46 mouse cellular contexts compared by ENCODE assay signal in genomic region chr3:109134036-109134435, GRCm38 (mm10). TPM values are rescaled to one million over a fixed set of nuclear protein-coding genes. Genes with fewer than 3 reads are reported as not detected.
"Had no signal": no experiment of that assay in that cellular context is flagged by ENCODE, and none has a peak within 500 bp of the region (broad histone marks: within the 10 kb centered on the region; RNA-seq: fewer than 3 reads in every experiment).

No protein-coding gene starts in this region.

- H3K27me3 ChIP-seq: limb, embryonic 12.5 days; limb, embryonic 13.5 days; limb, embryonic 15.5 days; liver, embryonic 12.5 days; liver, embryonic 13.5 days; liver, embryonic 15.5 days; lung, embryonic 15.5 days; megakaryocyte, embryonic 14.5 days; midbrain, embryonic 12.5 days; midbrain, embryonic 13.5 days; midbrain, embryonic 15.5 days had no signal

- DNase-seq: left cerebral cortex, postnatal 4 days; liver; liver, embryonic 13.5 days; liver, postnatal 0 days; lung, adult 18-20 months; lung, adult 2 months; lung, embryonic 14.5 days; lung, postnatal 10 days; lung, postnatal 14 days; lung, postnatal 36 days; lung, postnatal 4 days; midbrain, embryonic 14.5 days had no signal

- H3K4me3 ChIP-seq: left cerebral cortex, adult 2 months; limb, embryonic 10.5 days; limb, embryonic 12.5 days; limb, embryonic 13.5 days; limb, embryonic 15.5 days; liver, embryonic 12.5 days; liver, embryonic 13.5 days; liver, embryonic 15.5 days; lung, embryonic 15.5 days; megakaryocyte, embryonic 14.5 days; midbrain, embryonic 10.5 days; midbrain, embryonic 12.5 days; midbrain, embryonic 13.5 days; midbrain, embryonic 15.5 days; myocyte had no signal

- H3K36me3 ChIP-seq: liver, embryonic 12.5 days; liver, embryonic 13.5 days; liver, embryonic 15.5 days; midbrain, embryonic 15.5 days had no signal

- ATAC-seq: liver, embryonic 12.5 days; liver, postnatal 0 days; lung, postnatal 0 days; midbrain, embryonic 13.5 days; midbrain, embryonic 15.5 days; midbrain, embryonic 16.5 days had no signal

- H3K4me1 ChIP-seq: limb, embryonic 10.5 days; limb, embryonic 12.5 days; limb, embryonic 13.5 days; limb, embryonic 15.5 days; liver, embryonic 12.5 days; liver, embryonic 13.5 days; midbrain, embryonic 10.5 days; midbrain, embryonic 12.5 days; midbrain, embryonic 13.5 days; midbrain, embryonic 15.5 days had no signal

- H3K27ac ChIP-seq: left cerebral cortex, adult 2 months; limb, embryonic 10.5 days; limb, embryonic 12.5 days; limb, embryonic 13.5 days; limb, embryonic 15.5 days; liver, embryonic 12.5 days; liver, embryonic 13.5 days; liver, embryonic 14.5 days; liver, embryonic 15.5 days; lung, embryonic 15.5 days; macrophage; midbrain, embryonic 10.5 days; midbrain, embryonic 12.5 days; midbrain, embryonic 13.5 days; midbrain, embryonic 15.5 days had no signal

RNA-seq across cellular contexts. Expression of gene Slc25a54, which starts 53.8 kb away (rescaled TPM):
- total RNA-seq: left cerebral cortex, adult 2 months; left cerebral cortex, adult 8-10 months; left cerebral cortex, postnatal 10 days; left cerebral cortex, postnatal 14 days; left cerebral cortex, postnatal 25 days; left cerebral cortex, postnatal 36 days; left cerebral cortex, postnatal 4 days; liver, adult 2 months; megakaryocyte progenitor cell, adult 5-6 weeks; megakaryocyte-erythroid progenitor cell, adult 5-6 weeks; midbrain, postnatal 0 days; monocyte, adult 5-6 weeks had no signal
- polyA plus RNA-seq: limb, embryonic 10.5 days; limb, embryonic 11.5 days; limb, embryonic 12.5 days; limb, embryonic 13.5 days; limb, embryonic 14.5 days; limb, embryonic 15.5 days; liver, adult 2 months; liver, embryonic 11.5 days; liver, embryonic 12.5 days; liver, embryonic 13.5 days; liver, embryonic 14.5 days; liver, embryonic 15.5 days; liver, embryonic 16.5 days; liver, postnatal 0 days; lung, adult 2 months; lung, embryonic 14.5 days; lung, embryonic 15.5 days; lung, embryonic 16.5 days; lung, postnatal 0 days; macrophage; midbrain, embryonic 10.5 days; midbrain, embryonic 11.5 days; midbrain, embryonic 12.5 days; midbrain, embryonic 13.5 days; midbrain, embryonic 14.5 days; midbrain, embryonic 15.5 days; midbrain, embryonic 16.5 days had no signal
